Mouse (Mus musculus): ENCODE results near the gene Mns1. TPM values are rescaled to one million over a fixed set of nuclear protein-coding genes. Genes with fewer than 3 reads are reported as not detected.
A peak's percentile ranks its signal among the peaks of the same experiment; 100 is the strongest.
"Not testable (repeated sequence)": the region's sequence is repeated elsewhere in the genome, so short reads cannot be mapped to it uniquely, and the experiment has no call there.

The Mns1 gene
- polyA plus RNA-seq, 1 experiment: 3.8 TPM

DNA sequence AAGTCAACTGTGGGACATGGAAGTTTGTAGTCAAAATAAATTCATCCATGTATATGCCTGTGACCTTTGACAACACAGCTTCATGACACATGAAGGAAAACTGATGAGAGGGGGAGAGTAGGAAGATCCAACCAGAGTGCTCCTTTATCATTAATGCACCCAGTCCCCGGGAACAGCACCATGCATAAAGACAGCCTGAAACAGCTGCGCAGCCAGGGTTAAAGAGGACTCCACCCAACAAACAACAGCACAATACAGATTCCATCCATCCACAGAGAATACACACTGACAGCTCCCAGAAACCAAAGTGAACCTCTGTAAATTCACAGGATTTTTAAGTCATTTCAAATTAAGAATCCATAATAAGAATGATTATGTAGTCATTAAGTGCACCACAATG lies 12.0 kb downstream of the Mns1 start:
- H3K27ac ChIP-seq (ENCODE audit: insufficient read depth, low read depth, low read length): no peak overlapping the region
- peaks cover 8% of the 10 kb centered on the region; the same call in 1 of the 2 replicates for H3K4me1 ChIP-seq (ENCODE audit: control insufficient read depth, insufficient read depth, low read length)
- H3K4me3 ChIP-seq (ENCODE audit: insufficient read depth, low read length): peak overlapping the region; percentile 47
- TF ChIP-seq POLR2A (IDR thresholded peaks at IDR 0.05; ENCODE audit: borderline replicate concordance, low read depth, low read length) (no peak), CTCF (IDR thresholded peaks at IDR 0.05; ENCODE audit: low read depth, low read length) (no peak)

DNA sequence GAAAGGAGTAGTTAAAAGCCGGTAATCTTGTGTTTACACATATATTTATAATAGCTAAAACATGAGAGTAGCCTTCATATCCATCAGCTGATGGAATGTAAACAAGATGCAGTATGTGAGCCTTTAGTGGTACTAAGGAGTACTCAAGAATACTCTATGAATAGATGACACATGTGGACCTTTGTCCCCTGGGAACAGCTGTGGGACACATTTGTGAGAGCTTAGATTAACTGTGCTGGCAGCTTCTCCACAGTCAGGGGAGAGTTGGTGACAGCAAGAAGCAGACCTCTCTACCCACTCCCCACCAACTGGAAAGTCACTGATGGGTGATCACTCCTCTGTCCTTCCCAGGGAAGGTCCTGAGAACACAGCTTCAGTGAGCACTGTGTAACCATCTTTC lies 12.6 kb downstream of the Mns1 start:
- H3K4me1 ChIP-seq (ENCODE audit: control insufficient read depth, insufficient read depth, low read length): peaks cover 8% of the 10 kb centered on the region; the same call in 1 of the 2 replicates
- TF ChIP-seq POLR2A (IDR thresholded peaks at IDR 0.05; ENCODE audit: borderline replicate concordance, low read depth, low read length) (no peak), CTCF (IDR thresholded peaks at IDR 0.05; ENCODE audit: low read depth, low read length) (no peak)
- no peak overlapping the region for H3K4me3 ChIP-seq (ENCODE audit: insufficient read depth, low read length)
- no peak overlapping the region for H3K27ac ChIP-seq (ENCODE audit: insufficient read depth, low read depth, low read length)

DNA sequence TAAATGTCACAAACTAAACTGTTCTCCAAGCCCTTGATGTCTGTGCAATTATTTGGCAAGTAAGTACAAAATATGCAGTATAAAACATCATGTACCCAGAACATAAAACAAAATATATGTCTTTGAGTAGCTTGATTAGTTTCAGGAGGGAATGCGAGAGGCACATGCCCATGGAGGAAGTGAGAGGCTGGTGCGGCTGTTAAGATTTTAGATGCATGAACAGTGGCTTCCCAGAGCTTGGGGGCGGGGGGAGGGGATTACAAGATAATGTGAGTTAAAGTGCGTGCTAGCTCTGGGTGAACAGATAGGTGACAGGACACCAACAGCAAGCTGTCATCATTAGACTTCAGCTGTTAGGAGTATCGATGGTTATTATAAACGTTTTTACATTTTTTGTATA lies 13.3 kb downstream of the Mns1 start:
- no peak for TF ChIP-seq CTCF (IDR thresholded peaks at IDR 0.05; ENCODE audit: low read depth, low read length)
- TF ChIP-seq POLR2A (IDR thresholded peaks at IDR 0.05; ENCODE audit: borderline replicate concordance, low read depth, low read length): no peak
- peaks cover 8% of the 10 kb centered on the region; the same call in 1 of the 2 replicates for H3K4me1 ChIP-seq (ENCODE audit: control insufficient read depth, insufficient read depth, low read length)
- H3K27ac ChIP-seq (ENCODE audit: insufficient read depth, low read depth, low read length): no peak overlapping the region
- H3K4me3 ChIP-seq (ENCODE audit: insufficient read depth, low read length): no peak overlapping the region

DNA sequence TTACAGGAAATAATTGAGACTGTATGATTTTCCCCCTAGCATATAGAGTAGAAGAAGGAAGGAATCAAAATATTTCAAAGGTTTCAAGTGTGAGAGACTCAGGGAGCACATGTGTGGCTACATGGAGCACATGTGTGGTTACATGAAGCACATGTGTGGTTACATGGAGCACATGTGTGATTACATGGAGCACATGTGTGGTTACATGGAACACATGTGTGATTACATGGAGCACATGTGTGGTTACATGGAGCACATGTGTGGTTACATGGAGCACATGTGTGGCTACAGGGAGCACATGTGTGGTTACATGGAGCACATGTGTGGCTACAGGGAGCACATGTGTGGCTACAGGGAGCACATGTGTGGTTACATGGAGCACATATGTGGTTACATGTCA lies 16.5 kb downstream of the Mns1 start:
- not testable (repeated sequence) for H3K27ac ChIP-seq (ENCODE audit: insufficient read depth, low read depth, low read length); H3K4me3 ChIP-seq (ENCODE audit: insufficient read depth, low read length); H3K4me1 ChIP-seq (ENCODE audit: control insufficient read depth, insufficient read depth, low read length)

DNA sequence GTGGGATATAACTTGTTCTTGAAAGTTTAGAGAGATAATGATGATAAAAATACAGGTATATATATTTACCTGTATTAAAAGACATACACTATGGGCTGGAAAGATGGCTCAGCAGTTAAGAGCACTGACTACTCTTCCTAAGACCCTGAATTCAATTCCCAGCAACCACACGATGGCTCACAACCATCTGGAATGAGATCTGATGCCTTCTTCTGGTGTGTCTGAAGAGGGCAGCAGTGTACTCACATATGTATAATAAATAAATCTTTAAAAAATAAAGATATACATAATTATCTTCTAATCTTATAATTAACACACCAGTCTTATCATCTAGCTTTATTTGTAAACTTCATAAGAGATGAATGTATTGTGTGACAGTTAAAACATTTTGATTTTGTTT lies 18.6 kb downstream of the Mns1 start:
- TF ChIP-seq CTCF (IDR thresholded peaks at IDR 0.05; ENCODE audit: low read depth, low read length) (no peak), POLR2A (IDR thresholded peaks at IDR 0.05; ENCODE audit: borderline replicate concordance, low read depth, low read length) (no peak)
- Histone ChIP-seq H3K27ac (ENCODE audit: insufficient read depth, low read depth, low read length) (no peak overlapping the region), H3K4me3 (ENCODE audit: insufficient read depth, low read length) (no peak overlapping the region), H3K4me1 (ENCODE audit: control insufficient read depth, insufficient read depth, low read length) (peaks cover 6% of the 10 kb centered on the region)

DNA sequence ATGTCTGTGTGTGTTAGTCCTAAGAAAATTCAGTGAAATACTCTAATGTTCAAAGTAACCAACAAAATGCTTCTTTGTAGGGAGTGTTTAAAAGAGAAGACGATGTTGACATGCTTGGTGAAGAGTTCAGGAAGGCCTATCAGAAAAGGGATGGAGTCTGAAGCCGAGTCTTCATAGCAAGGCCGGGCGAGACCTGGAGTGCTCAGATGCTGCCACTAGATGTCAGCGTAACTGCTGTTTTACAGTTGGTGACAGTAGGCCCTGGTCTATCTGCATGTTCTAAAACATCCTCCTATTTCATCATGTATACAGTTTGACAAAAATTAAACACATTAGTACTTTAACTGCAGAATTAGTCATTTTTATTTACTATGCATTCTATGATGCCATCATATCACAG lies 20.4 kb downstream of the Mns1 start:
- H3K4me1 ChIP-seq (ENCODE audit: control insufficient read depth, insufficient read depth, low read length): peaks cover 6% of the 10 kb centered on the region
- TF ChIP-seq CTCF (IDR thresholded peaks at IDR 0.05; ENCODE audit: low read depth, low read length) (peak; percentile 66), POLR2A (IDR thresholded peaks at IDR 0.05; ENCODE audit: borderline replicate concordance, low read depth, low read length) (no peak)
- H3K4me3 ChIP-seq (ENCODE audit: insufficient read depth, low read length): no peak overlapping the region
- no peak overlapping the region for H3K27ac ChIP-seq (ENCODE audit: insufficient read depth, low read depth, low read length)

DNA sequence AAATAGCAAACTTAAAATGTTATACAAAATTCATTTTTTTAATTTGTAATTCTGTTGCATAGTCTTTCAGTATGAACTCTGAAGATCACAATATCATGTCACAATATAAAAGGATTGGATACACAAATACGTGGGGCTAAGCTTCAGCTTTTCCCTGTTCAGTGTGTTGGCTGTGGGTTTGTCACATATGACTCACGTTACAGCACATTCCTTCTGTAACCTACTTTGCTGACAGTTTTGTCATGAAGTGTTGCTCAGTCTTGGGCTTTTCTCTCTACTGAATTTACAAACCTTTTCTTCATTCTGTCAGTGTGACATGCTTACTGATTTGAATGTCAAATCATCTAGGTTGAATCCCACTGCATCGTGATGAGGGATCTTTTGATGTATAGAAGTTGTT lies 21.9 kb downstream of the Mns1 start:
- Histone ChIP-seq H3K27ac (ENCODE audit: insufficient read depth, low read depth, low read length) (no peak overlapping the region), H3K4me3 (ENCODE audit: insufficient read depth, low read length) (no peak overlapping the region), H3K4me1 (ENCODE audit: control insufficient read depth, insufficient read depth, low read length) (peaks cover 6% of the 10 kb centered on the region)
- TF ChIP-seq POLR2A (IDR thresholded peaks at IDR 0.05; ENCODE audit: borderline replicate concordance, low read depth, low read length) (no peak), CTCF (IDR thresholded peaks at IDR 0.05; ENCODE audit: low read depth, low read length) (no peak)

DNA sequence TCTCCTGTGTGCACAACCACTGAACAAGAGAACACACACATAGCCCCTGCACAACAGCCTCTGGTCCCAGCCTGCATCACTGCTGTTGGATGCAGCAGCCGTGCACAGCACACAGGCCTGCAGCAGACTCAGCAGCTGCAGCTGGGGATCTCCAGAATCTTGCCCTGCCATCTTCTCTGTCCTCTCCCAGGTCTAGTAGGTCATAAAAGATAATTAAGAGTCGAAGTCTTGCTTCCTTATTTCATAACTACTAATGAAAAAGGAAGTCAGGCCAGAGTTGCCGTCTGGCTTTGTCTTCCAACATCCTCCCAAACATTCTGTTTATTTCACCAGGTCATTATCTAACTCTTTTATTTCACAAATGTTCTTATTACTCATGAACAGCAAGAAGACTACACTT lies 23.0 kb downstream of the Mns1 start:
- Histone ChIP-seq H3K4me1 (ENCODE audit: control insufficient read depth, insufficient read depth, low read length) (peaks cover 10% of the 10 kb centered on the region), H3K27ac (ENCODE audit: insufficient read depth, low read depth, low read length) (no peak overlapping the region), H3K4me3 (ENCODE audit: insufficient read depth, low read length) (no peak overlapping the region)
- TF ChIP-seq CTCF (IDR thresholded peaks at IDR 0.05; ENCODE audit: low read depth, low read length) (no peak), POLR2A (IDR thresholded peaks at IDR 0.05; ENCODE audit: borderline replicate concordance, low read depth, low read length) (no peak)

DNA sequence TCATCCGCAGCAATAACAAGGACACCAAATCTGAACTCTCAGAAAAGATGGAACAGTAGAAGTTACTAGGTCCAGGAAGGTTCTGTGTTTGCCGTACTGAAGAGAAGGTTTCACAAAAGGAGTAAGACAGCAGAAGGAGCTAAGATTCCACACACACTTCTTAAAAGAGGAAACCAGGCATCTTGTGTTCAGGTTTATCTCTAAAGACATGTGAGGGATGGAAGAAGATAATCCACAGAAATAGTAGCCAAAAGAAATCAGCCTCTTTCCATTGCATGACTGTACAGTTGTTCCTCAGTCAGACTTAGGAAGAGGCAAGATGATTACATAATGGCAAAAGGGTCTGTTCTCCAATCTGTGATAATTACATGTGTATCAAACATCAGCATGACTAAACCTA lies 24.6 kb downstream of the Mns1 start:
- Histone ChIP-seq H3K27ac (ENCODE audit: insufficient read depth, low read depth, low read length) (no peak overlapping the region), H3K4me1 (ENCODE audit: control insufficient read depth, insufficient read depth, low read length) (peaks cover 15% of the 10 kb centered on the region), H3K4me3 (ENCODE audit: insufficient read depth, low read length) (no peak overlapping the region)
- no peak for TF ChIP-seq POLR2A (IDR thresholded peaks at IDR 0.05; ENCODE audit: borderline replicate concordance, low read depth, low read length)
- no peak for TF ChIP-seq CTCF (IDR thresholded peaks at IDR 0.05; ENCODE audit: low read depth, low read length)

DNA sequence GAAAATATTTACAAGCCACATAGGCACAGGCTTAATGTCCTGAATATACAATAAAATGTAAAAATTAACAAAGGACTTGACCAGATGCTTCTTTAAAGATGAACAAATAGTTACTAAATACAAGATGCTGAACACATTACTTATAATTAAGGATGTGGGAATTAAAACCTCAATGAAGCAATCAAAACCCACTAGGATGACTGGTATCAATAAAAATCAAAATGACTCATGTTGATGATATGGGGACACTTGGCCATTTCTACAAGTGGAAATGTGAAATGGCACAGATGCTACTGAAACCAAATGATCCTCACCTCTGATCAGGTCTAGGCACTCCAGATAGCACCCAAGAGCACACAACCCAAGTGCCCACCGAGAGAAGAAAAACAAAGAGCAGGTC lies 27.0 kb downstream of the Mns1 start:
- TF ChIP-seq CTCF (IDR thresholded peaks at IDR 0.05; ENCODE audit: low read depth, low read length): no peak
- no peak for TF ChIP-seq POLR2A (IDR thresholded peaks at IDR 0.05; ENCODE audit: borderline replicate concordance, low read depth, low read length)
- H3K4me3 ChIP-seq (ENCODE audit: insufficient read depth, low read length): no peak overlapping the region
- peaks cover 28% of the 10 kb centered on the region for H3K4me1 ChIP-seq (ENCODE audit: control insufficient read depth, insufficient read depth, low read length)
- no peak overlapping the region for H3K27ac ChIP-seq (ENCODE audit: insufficient read depth, low read depth, low read length)

DNA sequence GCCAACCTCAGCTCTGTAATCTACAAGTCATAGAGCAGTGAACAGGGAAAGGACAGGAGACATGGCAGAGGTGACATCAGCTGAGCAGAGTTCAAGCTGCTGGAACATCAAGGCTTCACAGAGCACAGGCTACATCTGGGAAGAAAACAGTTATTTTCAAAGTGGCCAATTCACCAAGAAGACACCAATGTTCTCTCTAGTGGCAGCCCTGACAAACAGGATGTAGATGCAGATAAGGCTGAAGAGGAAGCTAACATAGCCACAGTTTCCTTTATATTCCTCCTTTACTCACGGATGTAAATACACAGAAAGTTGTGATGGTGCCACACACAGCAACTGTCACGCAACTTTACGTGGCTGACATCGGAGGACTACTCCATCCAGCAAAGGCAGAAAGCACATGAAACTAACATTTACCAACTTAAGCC lies 28.0 kb downstream of the Mns1 start:
- Histone ChIP-seq H3K4me3 (ENCODE audit: insufficient read depth, low read length) (no peak overlapping the region), H3K27ac (ENCODE audit: insufficient read depth, low read depth, low read length) (no peak overlapping the region), H3K4me1 (ENCODE audit: control insufficient read depth, insufficient read depth, low read length) (peaks cover 26% of the 10 kb centered on the region)
- TF ChIP-seq CTCF (IDR thresholded peaks at IDR 0.05; ENCODE audit: low read depth, low read length) (no peak), POLR2A (IDR thresholded peaks at IDR 0.05; ENCODE audit: borderline replicate concordance, low read depth, low read length) (no peak)
